Mouse (Mus musculus) megakaryocyte progenitor cell, adult 5-6 weeks (primary cell): Measurements from ENCODE around the gene Nr3c2. TPM values are rescaled to one million over a fixed set of nuclear protein-coding genes. Genes with fewer than 3 reads are reported as not detected.

Experiments
- ATAC-seq: replicated peaks from 2 replicates; pipeline ENCODE4 v1.8.0; 2016; ENCODE audit warnings: mild to moderate bottlenecking, moderate TSS enrichment, inconsistent platforms; ENCODE audit not compliant: poor library complexity
- total RNA-seq, 2 experiments: library from RNA; stranded (forward) in 1 of 2; stranded (reverse) in 1 of 2; fragments of 157-497, 149-512 nt in 1 of 2; fragments of 200-1000 nt in 1 of 2; gene quantifications; 2 replicates each; pipeline versions ENCODE4 v1.2.3 to v1.2.4; 2015 to 2017

Gene Nr3c2
- total RNA-seq, 2 experiments from 2014 or later, result 0.29 to 1.3 TPM

DNA sequence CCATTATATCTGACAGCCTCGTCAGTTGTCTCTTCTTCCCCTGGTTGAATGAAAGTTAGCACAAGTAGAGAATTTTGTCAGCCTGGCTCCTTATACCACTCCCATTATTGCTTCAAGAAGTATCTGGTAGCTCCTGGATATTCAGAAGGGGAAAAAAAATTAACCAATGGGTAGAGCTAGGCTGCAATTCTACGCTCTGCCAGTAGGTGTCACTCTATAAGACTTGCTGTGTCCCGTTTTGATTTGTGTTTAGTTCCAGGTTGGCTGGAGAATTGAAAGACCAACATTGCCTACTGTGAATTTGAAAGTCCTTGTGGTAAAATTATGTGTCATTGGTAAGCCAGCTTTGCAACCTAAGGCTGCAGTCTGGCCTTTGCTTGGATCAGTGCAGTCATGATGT lies 255.3 kb downstream of the Nr3c2 start:
- peak; percentile 80 for ATAC-seq

DNA sequence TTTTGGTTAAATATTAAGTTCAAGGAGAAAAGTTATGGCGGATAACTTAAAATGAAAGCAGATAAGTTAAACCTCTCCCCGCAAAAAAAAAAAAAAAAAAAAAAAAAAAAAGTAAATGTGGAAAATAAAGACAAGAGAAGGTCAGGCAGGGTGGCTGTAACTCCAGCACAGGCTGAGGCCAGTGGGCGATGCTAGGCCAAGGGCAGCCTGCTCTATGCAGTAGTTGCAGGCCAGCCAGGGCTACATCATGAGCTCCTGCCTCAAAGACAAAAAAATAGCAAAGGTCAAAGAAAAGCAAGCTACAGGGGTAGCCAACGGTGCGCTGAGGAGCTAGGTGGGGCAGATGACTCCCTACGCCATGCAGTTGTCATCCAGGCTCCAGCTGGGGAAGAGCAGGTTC lies 270.1 kb downstream of the Nr3c2 start:
- ATAC-seq, result no peak

DNA sequence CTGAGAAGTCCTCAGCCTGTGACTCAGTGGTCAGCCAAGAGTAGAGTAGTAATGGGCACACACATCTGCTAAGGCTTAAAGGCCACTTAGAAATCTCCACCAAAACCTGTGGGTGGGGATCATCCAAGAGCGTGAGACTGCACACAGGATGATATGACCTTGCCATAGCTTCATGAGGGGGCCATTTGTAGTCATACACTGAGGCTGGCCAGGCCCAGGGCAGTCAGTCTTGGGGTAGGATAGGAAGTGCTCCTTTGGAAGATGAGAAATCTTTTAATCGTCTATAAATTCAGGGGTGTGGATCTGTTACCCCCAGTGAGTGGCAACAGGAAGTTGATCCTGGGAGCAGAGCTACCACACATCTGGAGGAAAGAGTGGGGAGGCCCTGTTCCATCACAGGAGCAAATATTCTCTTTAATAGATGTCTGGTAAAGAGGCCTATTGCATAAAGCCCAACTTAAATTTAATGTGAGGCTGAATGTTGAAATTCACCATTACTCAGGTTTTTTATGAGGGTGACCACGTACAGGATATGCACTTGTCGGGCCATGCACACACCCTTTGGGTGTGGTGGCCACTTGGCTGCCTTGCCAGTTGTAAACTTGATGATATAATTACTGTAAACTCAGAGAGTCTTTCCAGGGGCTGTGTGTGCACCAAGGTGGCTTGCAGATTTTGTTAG lies 270.7 kb downstream of the Nr3c2 start:
- ATAC-seq, result no peak

DNA sequence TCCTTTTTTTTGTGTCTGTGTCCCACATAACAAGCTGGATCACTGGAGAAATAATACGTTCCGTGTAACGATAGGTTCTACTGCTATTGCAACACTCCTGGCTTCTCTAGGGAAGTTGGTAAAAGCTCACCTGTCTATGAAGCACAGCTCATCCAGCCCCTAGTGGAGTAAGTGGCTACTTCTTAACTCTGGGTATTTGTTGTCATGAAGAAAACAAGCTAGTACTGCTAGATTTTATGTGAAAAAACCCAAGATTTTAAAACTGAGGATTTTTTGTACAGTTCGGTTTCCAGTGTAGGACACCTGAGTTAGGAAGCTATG lies 271.2 kb downstream of the Nr3c2 start:
- ATAC-seq, result no peak

DNA sequence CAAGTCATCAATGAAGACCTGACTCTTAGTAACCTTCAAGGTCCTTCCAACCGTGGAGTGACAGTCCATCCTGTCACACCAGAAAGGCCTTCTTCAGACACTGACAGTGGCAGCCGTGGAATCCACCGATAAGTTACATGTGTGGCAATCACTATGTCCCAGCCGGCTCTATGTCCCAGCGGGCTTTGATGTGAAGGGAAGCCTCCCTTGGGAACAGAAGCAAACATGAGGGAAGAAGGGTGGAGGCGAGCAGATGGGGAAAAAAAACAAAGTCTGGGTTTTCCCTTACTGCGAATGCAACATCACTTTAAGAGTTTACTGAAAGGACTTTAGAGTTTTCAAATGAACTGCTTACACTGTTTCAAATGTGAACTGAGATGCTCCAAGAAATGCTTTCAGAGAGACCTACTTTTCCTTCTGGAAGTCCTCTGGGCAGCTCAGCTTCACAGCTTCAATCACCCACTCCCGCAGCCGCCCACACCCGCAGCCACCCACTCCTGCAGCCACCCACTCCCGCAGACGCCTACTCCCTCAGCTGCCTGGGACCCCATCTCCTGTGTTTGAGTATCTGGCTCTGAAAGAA lies 273.9 kb downstream of the Nr3c2 start:
- no peak for ATAC-seq

DNA sequence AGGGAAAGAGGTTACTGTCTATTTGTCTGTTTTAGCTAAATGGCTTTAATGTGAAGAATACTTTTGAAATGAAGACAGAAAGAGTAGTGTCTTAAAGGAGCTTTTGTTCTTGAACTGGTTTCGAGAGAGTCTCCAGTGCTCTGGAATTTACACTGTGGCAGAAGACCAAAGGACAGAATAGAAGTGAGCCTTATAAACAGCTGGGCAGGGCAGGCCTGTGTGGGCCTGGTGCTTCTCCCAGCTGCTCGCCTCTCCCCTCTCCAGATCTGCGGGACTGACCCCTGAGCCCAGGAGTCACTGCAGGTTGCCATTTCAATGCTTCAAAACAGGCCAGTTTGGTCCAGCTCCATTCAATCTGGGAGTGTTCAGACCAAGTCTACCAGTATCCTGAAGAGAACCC lies 274.5 kb downstream of the Nr3c2 start:
- ATAC-seq, result no peak

DNA sequence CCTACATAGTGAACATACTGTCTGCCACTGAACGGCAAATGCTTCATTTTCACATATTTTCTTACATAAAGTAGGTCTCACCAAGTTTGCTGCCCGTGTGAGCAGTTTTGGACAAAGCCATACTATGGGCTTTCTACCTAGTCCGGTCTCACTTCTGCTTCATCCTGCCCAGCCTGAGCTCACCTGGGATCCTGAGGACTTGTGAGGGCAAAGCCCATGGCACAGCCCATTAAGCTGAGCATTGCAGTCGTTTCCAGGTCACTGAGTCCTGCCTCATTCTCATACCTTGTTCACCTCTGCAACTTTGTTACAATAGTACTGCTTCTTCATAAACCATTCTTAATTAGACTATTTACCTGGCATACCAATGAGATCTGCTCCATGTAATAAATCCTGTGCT lies 276.2 kb downstream of the Nr3c2 start:
- no peak for ATAC-seq

DNA sequence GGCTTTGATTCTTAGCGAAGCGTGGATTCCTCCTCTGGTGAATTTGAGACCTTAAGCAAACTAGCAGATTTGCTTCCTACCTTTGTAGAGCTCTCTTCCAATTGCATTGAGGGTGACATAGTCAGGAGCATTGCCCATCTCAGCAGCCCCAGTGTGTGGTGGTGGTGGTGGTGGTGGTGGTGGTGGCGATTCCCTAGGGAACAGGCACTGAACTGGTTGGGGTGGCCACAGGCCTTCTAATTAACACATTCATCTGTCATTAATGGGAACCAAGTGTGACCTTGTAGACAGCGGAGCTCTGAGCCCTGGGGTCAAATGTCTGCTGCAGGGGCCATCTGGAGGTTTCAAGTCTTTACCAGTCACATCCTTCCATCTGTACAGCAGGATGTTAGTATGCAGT lies 277.1 kb downstream of the Nr3c2 start:
- no peak for ATAC-seq

DNA sequence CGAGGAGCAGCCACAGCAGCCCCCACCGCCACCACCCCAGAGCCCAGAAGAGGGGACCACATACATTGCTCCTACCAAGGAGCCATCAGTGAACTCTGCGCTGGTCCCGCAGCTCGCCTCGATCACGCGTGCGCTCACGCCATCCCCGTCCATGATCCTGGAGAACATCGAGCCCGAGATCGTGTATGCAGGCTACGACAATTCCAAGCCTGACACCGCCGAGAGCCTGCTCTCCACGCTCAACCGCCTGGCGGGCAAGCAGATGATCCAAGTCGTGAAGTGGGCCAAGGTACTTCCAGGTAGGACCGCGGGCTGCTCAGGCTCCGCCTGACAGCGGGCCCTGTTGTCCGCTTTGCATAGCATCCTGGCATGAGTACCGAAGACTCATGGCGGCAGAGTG lies 286.6 kb downstream of the Nr3c2 start:
- no peak for ATAC-seq

DNA sequence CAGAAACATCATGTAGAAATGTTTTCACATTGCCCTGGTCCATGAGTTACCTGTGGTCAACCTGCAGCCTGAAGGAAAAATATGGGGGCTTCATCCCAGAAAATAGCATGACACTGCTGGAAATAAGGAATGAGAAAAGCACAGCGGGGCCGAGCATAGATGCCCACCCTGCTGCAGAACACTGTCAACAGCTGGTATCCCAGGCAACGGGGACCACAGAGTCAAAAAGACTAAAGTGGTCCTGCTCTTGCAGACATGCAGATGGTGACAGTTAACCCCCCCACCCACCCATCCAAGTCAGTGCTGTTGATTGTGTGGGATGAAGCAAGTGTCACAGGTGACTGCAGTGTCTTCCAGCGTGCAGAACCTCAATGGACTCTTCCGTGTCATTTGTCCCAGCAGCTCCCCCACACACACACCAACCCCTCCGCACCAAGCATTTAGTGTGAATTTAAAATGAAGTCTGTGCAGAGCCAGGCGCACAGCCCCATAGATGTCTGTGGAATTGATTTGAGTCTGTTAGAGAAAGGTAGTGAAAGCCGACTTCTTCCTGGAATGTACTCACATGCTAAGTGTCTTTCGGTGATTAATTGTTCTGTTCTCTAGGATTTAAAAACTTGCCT lies 287.8 kb downstream of the Nr3c2 start:
- ATAC-seq, result no peak

DNA sequence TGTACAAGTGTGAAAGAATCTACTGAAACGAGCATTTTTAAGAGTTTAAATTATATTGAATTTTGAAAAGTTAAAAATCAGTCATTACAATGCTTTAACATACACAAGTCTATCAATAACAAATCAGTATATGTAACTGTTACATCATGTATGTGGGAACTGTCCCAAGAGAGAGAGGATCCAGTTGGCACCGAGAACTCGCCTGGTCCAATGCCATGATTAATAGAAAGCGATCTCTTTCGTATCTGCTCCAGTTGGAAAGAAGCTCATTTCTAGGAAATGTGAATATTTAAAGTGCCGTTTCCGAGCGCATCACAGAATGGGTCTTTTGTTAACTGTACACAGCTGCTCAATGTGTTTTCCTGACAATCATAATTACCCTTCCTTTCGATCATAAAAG lies 288.5 kb downstream of the Nr3c2 start:
- no peak for ATAC-seq

DNA sequence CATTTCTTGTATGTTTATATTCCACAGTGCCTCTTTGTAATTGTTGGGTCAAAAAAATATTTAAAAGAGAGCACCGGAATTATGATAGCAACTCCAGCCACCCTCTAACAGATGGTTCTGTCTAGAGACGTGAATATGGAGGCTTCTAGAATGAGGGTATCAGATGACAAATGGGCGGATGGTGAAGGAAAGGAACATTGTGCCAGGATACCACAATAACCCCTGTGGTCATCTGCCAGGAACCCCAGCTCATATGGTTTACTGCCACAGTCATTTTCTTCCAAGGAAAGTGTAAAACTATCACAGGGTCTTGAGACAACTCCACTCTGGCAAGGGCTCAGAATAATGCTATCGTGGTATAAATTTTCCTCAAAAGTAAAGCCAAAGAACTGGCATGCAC lies 289.1 kb downstream of the Nr3c2 start:
- ATAC-seq, result no peak

DNA sequence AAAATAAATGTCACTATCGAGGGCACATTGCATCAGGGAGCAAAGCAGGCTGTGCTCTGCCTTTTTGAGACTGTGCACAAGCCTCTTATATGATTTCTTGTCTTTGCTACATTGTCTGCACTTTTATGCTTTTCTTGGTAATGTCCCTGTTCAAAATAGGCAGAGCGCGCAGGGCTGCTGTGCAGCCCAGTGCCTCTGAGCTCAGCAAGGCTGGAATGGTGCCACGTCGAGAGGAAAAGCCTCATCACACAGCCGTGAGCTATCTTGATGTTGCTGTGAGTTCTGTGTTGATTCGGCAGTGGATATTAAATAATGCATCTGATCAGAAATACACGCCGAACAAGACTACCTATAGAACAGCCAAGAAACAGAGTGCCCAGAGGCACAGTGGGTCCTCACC lies 290.1 kb downstream of the Nr3c2 start:
- no peak for ATAC-seq

DNA sequence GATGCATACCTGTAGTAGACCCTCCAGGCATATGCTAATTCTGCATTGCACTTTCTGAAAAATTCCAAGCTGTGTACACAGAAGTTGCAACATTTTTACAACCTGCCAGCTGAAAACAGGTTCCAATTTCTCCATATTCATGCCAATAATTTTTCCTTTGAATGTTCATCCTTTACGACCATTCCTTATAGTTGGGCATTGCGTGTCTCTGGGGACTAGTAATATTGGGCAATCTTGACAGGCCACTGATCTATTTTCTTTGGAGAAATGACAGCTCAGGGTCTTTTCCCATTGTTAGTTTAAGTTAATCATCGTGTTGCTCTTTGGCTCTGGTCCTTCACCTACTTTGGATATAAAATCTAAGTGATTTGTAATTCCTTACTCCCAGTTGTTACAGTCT lies 291.2 kb downstream of the Nr3c2 start:
- ATAC-seq, result no peak

DNA sequence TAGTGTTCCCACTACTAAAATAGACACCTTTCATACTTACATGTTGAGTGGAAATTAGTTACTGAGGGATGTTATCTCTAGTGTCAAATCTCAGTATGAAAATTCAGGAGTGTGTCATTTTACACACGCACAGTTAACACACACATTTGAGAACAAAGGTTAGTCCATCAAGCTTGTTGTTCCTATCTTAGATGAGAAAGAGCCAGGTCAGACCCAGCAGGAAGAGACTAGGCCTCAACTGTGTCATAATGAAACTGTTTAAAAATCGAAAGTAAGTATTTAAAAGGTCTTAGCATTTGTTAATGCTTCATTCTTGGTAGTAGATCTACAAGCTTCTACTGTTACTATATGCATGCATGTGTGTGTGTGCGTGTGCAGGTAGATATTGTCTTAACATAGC lies 310.1 kb downstream of the Nr3c2 start:
- ATAC-seq, result no peak

DNA sequence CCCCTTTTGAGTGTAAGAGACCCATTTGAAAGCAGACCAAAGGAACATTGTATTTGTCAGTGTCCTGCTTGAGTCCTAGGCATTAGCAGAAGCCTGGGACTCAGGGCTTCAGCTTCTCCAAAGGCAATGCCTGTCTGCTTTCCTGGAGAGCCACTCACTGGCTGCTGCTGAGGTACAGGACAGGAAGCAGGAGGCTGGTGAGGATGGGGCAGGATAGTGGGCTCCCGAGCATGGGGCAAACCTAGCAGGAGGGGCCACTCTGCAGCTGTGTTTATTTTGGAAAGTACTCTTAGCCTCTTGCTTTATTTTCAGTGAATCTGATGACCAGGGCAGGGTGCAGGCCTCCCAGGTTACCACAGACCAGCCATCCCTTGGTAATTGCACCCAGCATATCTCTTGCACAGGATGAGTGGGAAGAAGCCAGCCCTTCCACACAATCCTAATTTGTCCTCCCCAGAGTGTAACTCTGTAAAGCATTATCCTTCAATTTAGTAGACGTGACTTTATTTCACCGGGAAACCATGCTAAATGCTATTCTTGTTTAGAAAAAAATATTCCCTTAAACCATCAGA lies 314.7 kb downstream of the Nr3c2 start:
- ATAC-seq, result no peak

DNA sequence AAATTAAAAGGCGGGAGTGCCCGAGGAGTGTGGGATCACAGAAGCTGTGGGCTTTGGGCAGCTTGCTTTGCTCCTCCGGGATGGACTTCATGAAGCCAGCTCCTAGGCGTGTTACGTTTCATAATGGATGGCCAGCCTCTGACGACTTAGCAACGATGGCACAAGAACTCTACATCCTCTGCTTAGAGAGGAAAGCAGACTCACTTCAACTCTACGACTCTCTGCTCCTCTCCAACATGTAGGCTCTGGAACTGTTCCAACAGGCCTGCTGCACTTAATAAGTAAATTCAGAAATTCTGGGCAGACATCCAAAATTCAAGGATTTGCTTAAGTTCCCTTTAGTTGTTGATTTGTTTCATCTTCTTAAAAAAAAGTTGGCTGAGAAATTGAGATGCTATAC lies 315.4 kb downstream of the Nr3c2 start:
- no peak for ATAC-seq

DNA sequence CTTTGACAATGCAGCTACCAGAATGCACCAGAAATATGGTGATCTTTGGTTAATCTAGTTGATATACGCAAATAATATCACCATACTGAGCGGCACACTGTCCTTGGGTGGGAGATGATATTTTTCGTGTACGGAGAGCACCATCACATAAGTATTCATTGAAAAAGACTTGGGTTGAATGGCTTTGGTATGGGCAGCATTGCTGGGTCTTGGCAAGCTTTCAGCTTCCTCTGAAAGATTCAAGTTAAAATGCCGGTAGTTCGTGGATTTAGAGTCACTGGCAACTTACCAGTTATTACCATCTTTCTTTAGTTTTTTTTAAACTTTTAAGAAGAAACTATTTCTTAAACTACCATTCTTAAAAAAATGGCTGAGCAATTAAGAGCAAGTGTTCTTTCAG lies 315.9 kb downstream of the Nr3c2 start:
- ATAC-seq, result no peak

DNA sequence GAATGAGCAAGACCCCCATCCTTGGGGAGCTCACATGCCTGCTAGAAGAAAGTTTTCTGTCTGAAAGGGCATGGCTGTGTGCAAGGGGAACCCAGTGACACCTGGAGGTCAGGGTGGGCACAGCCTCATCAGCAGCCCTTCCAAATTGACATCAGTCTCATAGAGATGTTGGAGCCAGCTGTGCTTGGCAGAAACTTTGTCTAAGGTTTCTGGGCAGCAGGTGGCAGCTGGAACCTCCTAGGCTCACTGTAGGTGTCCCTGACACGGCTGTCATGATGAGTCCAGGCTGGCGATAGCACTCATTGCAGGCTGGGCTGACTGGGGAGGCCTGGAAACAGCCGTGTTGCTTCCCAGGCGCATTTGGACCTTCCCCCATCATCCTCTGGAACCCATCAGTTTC lies 323.9 kb downstream of the Nr3c2 start:
- ATAC-seq, result no peak

DNA sequence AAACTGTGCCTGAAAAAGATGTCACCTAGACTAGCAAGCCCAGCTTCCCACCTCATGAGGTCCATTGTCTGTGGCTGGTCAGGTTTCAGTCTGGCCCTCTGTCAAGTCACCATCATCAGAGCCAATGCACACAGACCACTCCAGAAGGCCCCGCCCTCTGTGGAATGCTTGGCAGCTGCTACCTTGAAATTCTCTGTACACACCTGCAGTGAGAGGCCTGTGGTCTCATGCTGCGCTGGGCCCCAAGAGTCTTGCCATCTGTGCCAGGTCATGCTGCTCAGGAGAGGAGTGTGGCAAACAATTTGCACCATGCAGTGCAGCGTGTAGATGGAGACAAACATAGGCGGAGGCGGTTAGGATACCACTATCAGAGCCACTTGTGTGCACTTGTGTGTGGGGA lies 328.5 kb downstream of the Nr3c2 start:
- no peak for ATAC-seq

DNA sequence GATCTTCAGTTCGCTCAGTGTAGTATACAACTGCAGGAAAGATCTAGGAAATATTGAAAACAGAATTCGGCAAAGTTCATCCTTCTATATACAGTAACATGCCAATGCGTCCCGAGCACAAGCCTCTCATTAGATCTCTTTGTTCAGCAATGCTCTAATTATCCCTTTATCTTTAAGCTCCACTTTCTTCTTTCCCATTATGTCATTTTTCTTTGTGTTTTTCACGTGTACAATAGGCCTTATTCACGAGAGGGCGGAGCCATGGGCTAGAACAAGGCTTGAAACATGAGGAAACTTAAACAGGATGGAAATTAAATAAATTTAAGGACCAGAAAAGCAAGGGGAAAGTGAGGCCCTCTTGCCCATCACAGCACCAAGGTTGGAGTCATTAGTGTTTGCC lies 329.4 kb downstream of the Nr3c2 start:
- no peak for ATAC-seq

DNA sequence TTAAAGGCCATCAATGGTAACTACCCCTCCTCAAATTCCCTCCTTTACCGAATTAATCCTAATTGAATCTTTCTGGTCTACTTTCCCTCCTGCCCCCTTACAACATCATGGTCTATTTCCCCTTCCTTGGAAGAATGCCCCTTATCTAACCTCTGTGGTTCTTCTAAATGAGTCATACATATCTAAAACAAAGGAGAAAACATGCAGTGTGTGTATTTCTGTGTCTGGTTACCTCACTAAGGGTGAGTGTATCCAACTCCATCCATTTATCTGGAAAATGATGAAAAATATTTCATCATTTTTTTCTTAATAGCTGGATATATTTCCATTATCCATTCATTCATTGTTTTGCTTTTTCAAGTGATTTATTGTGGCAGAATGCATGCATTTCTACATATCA lies 332.0 kb downstream of the Nr3c2 start:
- ATAC-seq, result no peak

DNA sequence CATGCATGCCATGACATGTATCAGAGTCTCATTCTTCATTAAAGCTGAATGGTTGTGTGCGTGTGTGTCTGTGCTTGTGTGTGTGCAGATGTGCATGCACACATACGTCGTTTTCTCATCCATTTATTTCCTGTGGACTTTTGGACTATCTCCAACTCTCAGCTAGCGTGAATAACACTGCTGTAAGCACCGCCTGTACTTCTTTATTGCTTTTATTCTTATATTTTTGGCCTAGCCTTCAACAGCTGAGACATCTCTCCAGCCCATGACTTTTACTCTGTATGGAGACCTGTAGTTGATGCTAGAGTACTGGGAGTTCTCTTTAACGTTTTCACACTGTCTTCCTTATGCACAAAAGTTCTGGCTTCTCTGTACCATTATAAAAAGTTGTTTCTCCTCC lies 332.6 kb downstream of the Nr3c2 start:
- no peak for ATAC-seq
